23 mouse cellular contexts compared by ENCODE assay signal in genomic region chr1:77300806-77301205, GRCm38 (mm10).
DNase-seq lines count a peak whose midpoint lies in the region; ATAC-seq lines count a peak whose summit lies in the region.
"Had no signal": no experiment of that assay in that cellular context is flagged by ENCODE, and none has a peak within 500 bp of the region (broad histone marks: within the 10 kb centered on the region; RNA-seq: fewer than 3 reads in every experiment).

No protein-coding gene starts in this region.

- intact Hi-C loops in heart, postnatal 14 days (cut with DNase I), result no loop called here

- no peaks in the 10 kb centered on the region for H3K27me3 ChIP-seq in liver, embryonic 13.5 days
- no peaks in the 10 kb centered on the region for H3K27me3 ChIP-seq in liver, embryonic 11.5 days (replicated peaks; ENCODE audit: control insufficient read depth, insufficient read depth, low read length)
- no peaks in the 10 kb centered on the region for H3K27me3 ChIP-seq in liver, embryonic 15.5 days
- H3K27me3 ChIP-seq in liver, embryonic 16.5 days (ENCODE audit: control insufficient read depth, insufficient read depth, low read depth, low read length), result no peaks in the 10 kb centered on the region
- H3K27me3 ChIP-seq in forebrain, embryonic 11.5 days (ENCODE audit: control insufficient read depth, insufficient read depth, low read length), result no peaks in the 10 kb centered on the region
- H3K27me3 ChIP-seq: embryonic facial prominence, embryonic 12.5 days; embryonic facial prominence, embryonic 15.5 days; forebrain, embryonic 12.5 days; forebrain, embryonic 15.5 days; heart, embryonic 13.5 days; hindbrain, embryonic 12.5 days; hindbrain, embryonic 15.5 days had no signal

- H3K9me3 ChIP-seq in liver, embryonic 13.5 days (replicated peaks), result no peaks in the 10 kb centered on the region
- no peaks in the 10 kb centered on the region for H3K9me3 ChIP-seq in liver, embryonic 11.5 days (ENCODE audit: control insufficient read depth, low read length)
- H3K9me3 ChIP-seq in liver, embryonic 15.5 days (replicated peaks), result no peaks in the 10 kb centered on the region
- H3K9me3 ChIP-seq in liver, embryonic 16.5 days (replicated peaks; ENCODE audit: control insufficient read depth, low read length), result no peaks in the 10 kb centered on the region
- no peaks in the 10 kb centered on the region for H3K9me3 ChIP-seq in forebrain, embryonic 11.5 days (ENCODE audit: control insufficient read depth, low read length)
- H3K9me3 ChIP-seq: embryonic facial prominence, embryonic 12.5 days; embryonic facial prominence, embryonic 15.5 days; forebrain, embryonic 12.5 days; forebrain, embryonic 15.5 days; heart, embryonic 13.5 days; hindbrain, embryonic 12.5 days; hindbrain, embryonic 15.5 days had no signal

- peak; percentile 26 to 57 for DNase-seq in heart, adult 9 months (ENCODE audit: low spot score in 2 of 2)
- DNase-seq in heart, postnatal 14 days, result no peak
- DNase-seq in liver, embryonic 13.5 days, result no peak
- DNase-seq in liver, embryonic 11.5 days (ENCODE audit: low spot score), result no peak
- DNase-seq in forebrain, embryonic 11.5 days (ENCODE audit: low spot score), result no peak
- DNase-seq: adrenal gland, adult 2 months; adrenal gland, postnatal 14 days; cerebellum, adult 11 months; cerebellum, adult 2 months; cerebellum, adult 9-11 months; cerebellum, postnatal 25 days; gastrocnemius, postnatal 25 days had no signal

- ATAC-seq in liver, embryonic 13.5 days (ENCODE audit: low read depth), result no peak
- no peak for ATAC-seq in liver, embryonic 11.5 days (replicated peaks; ENCODE audit: low FRiP score)
- ATAC-seq in liver, embryonic 15.5 days (ENCODE audit: insufficient read depth), result no peak
- ATAC-seq in liver, embryonic 16.5 days (ENCODE audit: low read depth), result no peak
- ATAC-seq in forebrain, embryonic 11.5 days (replicated peaks; ENCODE audit: low FRiP score), result no peak
- ATAC-seq: CD4-positive, CD25-positive, alpha-beta regulatory T cell, adult 4 months; forebrain, embryonic 15.5 days had no signal

- H3K4me2 ChIP-seq in liver, embryonic 13.5 days, result no peak overlapping the region
- no peak overlapping the region for H3K4me2 ChIP-seq in liver, embryonic 11.5 days
- no peak overlapping the region for H3K4me2 ChIP-seq in liver, embryonic 15.5 days
- H3K4me2 ChIP-seq in liver, embryonic 16.5 days (ENCODE audit: low read depth, low read length), result no peak overlapping the region
- H3K4me2 ChIP-seq in forebrain, embryonic 11.5 days (ENCODE audit: low read depth, low read length, severe bottlenecking), result no peak overlapping the region
- H3K4me2 ChIP-seq: embryonic facial prominence, embryonic 12.5 days; embryonic facial prominence, embryonic 15.5 days; forebrain, embryonic 12.5 days; forebrain, embryonic 15.5 days; heart, embryonic 13.5 days; hindbrain, embryonic 12.5 days; hindbrain, embryonic 15.5 days had no signal

- H3K36me3 ChIP-seq in liver, embryonic 13.5 days, result no peaks in the 10 kb centered on the region
- H3K36me3 ChIP-seq in liver, embryonic 11.5 days (ENCODE audit: control insufficient read depth, insufficient read depth, low read length), result no peaks in the 10 kb centered on the region
- no peaks in the 10 kb centered on the region for H3K36me3 ChIP-seq in liver, embryonic 15.5 days (replicated peaks)
- no peaks in the 10 kb centered on the region for H3K36me3 ChIP-seq in liver, embryonic 16.5 days (ENCODE audit: control insufficient read depth, insufficient read depth)
- H3K36me3 ChIP-seq in forebrain, embryonic 11.5 days (ENCODE audit: control insufficient read depth, insufficient read depth, low read length), result no peaks in the 10 kb centered on the region
- H3K36me3 ChIP-seq: embryonic facial prominence, embryonic 12.5 days; embryonic facial prominence, embryonic 15.5 days; forebrain, embryonic 12.5 days; forebrain, embryonic 15.5 days; heart, embryonic 13.5 days; hindbrain, embryonic 12.5 days; hindbrain, embryonic 15.5 days had no signal

- peak overlapping the region; percentile 58 for H3K27ac ChIP-seq in liver, embryonic 13.5 days
- H3K27ac ChIP-seq in liver, embryonic 11.5 days (ENCODE audit: low read depth, low read length), result no peak overlapping the region
- H3K27ac ChIP-seq in liver, embryonic 15.5 days (replicated peaks), result peak overlapping the region; percentile 60
- peak overlapping the region; percentile 18 for H3K27ac ChIP-seq in liver, embryonic 16.5 days (ENCODE audit: low read length)
- no peak overlapping the region for H3K27ac ChIP-seq in forebrain, embryonic 11.5 days (ENCODE audit: low read depth, low read length)
- H3K27ac ChIP-seq: embryonic facial prominence, embryonic 12.5 days; embryonic facial prominence, embryonic 15.5 days; forebrain, embryonic 12.5 days; forebrain, embryonic 15.5 days; heart, adult 2 months; heart, embryonic 13.5 days; hindbrain, embryonic 12.5 days; hindbrain, embryonic 15.5 days had no signal

- peaks cover 42% of the 10 kb centered on the region for H3K4me1 ChIP-seq in liver, embryonic 13.5 days (replicated peaks)
- H3K4me1 ChIP-seq in liver, embryonic 11.5 days (replicated peaks; ENCODE audit: control insufficient read depth, insufficient read depth, low read length), result peaks cover 10% of the 10 kb centered on the region
- peaks cover 39% of the 10 kb centered on the region for H3K4me1 ChIP-seq in liver, embryonic 15.5 days (replicated peaks)
- H3K4me1 ChIP-seq in liver, embryonic 16.5 days (ENCODE audit: control insufficient read depth, low read depth, low read length), result peaks cover 25% of the 10 kb centered on the region
- H3K4me1 ChIP-seq in forebrain, embryonic 11.5 days (replicated peaks; ENCODE audit: control insufficient read depth, insufficient read depth, low read length), result no peaks in the 10 kb centered on the region
- H3K4me1 ChIP-seq: embryonic facial prominence, embryonic 12.5 days; embryonic facial prominence, embryonic 15.5 days; forebrain, embryonic 12.5 days; forebrain, embryonic 15.5 days; heart, embryonic 13.5 days; hindbrain, embryonic 15.5 days had no signal

- WGBS in liver, embryonic 13.5 days (ENCODE audit: insufficient replicate concordance), result 35% methylated on average over 2 of the region's 2 CpGs
- WGBS in liver, embryonic 11.5 days, result 36% methylated on average over 2 of the region's 2 CpGs
- WGBS in liver, embryonic 15.5 days (ENCODE audit: insufficient replicate concordance), result 37% methylated on average over 2 of the region's 2 CpGs
- 36% methylated on average over 2 of the region's 2 CpGs for WGBS in liver, embryonic 16.5 days (ENCODE audit: insufficient replicate concordance)
- 83% methylated on average over 2 of the region's 2 CpGs for WGBS in forebrain, embryonic 11.5 days

- H3K4me3 ChIP-seq in liver, embryonic 13.5 days (replicated peaks), result no peak overlapping the region
- no peak overlapping the region for H3K4me3 ChIP-seq in liver, embryonic 11.5 days (ENCODE audit: low read depth, low read length)
- H3K4me3 ChIP-seq in liver, embryonic 15.5 days (replicated peaks), result no peak overlapping the region
- H3K4me3 ChIP-seq in liver, embryonic 16.5 days (ENCODE audit: low read depth, low read length), result no peak overlapping the region
- H3K4me3 ChIP-seq in forebrain, embryonic 11.5 days (ENCODE audit: low read depth, low read length), result no peak overlapping the region
- H3K4me3 ChIP-seq: embryonic facial prominence, embryonic 12.5 days; embryonic facial prominence, embryonic 15.5 days; forebrain, embryonic 12.5 days; forebrain, embryonic 15.5 days; heart, adult 2 months; heart, embryonic 13.5 days; hindbrain, embryonic 12.5 days; hindbrain, embryonic 15.5 days had no signal

- no peak overlapping the region for H3K9ac ChIP-seq in liver, embryonic 13.5 days
- no peak overlapping the region for H3K9ac ChIP-seq in liver, embryonic 11.5 days (ENCODE audit: low read depth, low read length)
- H3K9ac ChIP-seq in liver, embryonic 15.5 days, result no peak overlapping the region
- H3K9ac ChIP-seq in liver, embryonic 16.5 days (ENCODE audit: low read depth, low read length), result no peak overlapping the region
- H3K9ac ChIP-seq in forebrain, embryonic 11.5 days (ENCODE audit: low read length), result no peak overlapping the region
- H3K9ac ChIP-seq: embryonic facial prominence, embryonic 12.5 days; embryonic facial prominence, embryonic 15.5 days; forebrain, embryonic 12.5 days; forebrain, embryonic 15.5 days; heart, embryonic 13.5 days; hindbrain, embryonic 12.5 days; hindbrain, embryonic 15.5 days had no signal

Comparison
In these comparisons a context has a peak if more than half of its experiments do, and no peak if none do; other contexts are left out.
1. DNase-seq: peak in heart, adult 9 months (2 of 2); none in heart, postnatal 14 days (0 of 2), liver, embryonic 13.5 days (single experiment), liver, embryonic 11.5 days (single experiment) and forebrain, embryonic 11.5 days (single experiment).
2. H3K27ac ChIP-seq: peak in liver, embryonic 13.5 days (single experiment), liver, embryonic 15.5 days (single experiment) and liver, embryonic 16.5 days (single experiment); none in liver, embryonic 11.5 days (single experiment) and forebrain, embryonic 11.5 days (single experiment).